Mouse (Mus musculus) heart, embryonic 13.5 days (tissue): ENCODE results near the gene Gm21188. TPM values are rescaled to one million over a fixed set of nuclear protein-coding genes. Genes with fewer than 3 reads are reported as not detected.
"Not testable (repeated sequence)": the region's sequence is repeated elsewhere in the genome, so short reads cannot be mapped to it uniquely, and the experiment has no call there.

Source experiments
- ATAC-seq: fragments of 200-750 bp; cut with Nextera tagmentation; 2 replicates; pipeline ENCODE4 v1.8.0; 2017; ENCODE audit warnings: moderate TSS enrichment; ENCODE audit not compliant: insufficient number of reproducible peaks, low FRiP score, low TSS enrichment; ENCODE audit errors: extremely low read depth
- H3K27ac ChIP-seq: fragments of 300-500 bp; sonication (generic); replicated peaks from 2 replicates; pipeline ENCODE4 v1.5.1; 2015; ENCODE audit warnings: moderate library complexity, mild to moderate bottlenecking, inconsistent platforms
- H3K27me3 ChIP-seq: fragments of 300-500 bp; sonication (generic); replicated peaks from 2 replicates; pipeline ENCODE4 v1.6.1; 2015; ENCODE audit warnings: mild to moderate bottlenecking, inconsistent platforms
- H3K36me3 ChIP-seq: fragments of 300-500 bp; sonication (generic); 2 replicates; pipeline ENCODE4 v1.6.1; 2015; ENCODE audit warnings: mild to moderate bottlenecking, inconsistent platforms
- H3K4me1 ChIP-seq: fragments of 300-500 bp; sonication (generic); 2 replicates; pipeline ENCODE4 v1.6.1; 2015; ENCODE audit warnings: inconsistent platforms
- H3K4me2 ChIP-seq: fragments of 300-500 bp; sonication (generic); 2 replicates; pipeline ENCODE4 v1.6.1; 2015; ENCODE audit warnings: inconsistent platforms, mild to moderate bottlenecking, moderate library complexity
- H3K4me3 ChIP-seq: fragments of 300-500 bp; sonication (generic); 2 replicates; pipeline ENCODE4 v1.5.1; 2015; ENCODE audit warnings: moderate library complexity, mild to moderate bottlenecking, inconsistent platforms
- H3K9ac ChIP-seq: fragments of 300-500 bp; sonication (generic); 2 replicates; pipeline ENCODE4 v1.6.1; 2015; ENCODE audit warnings: inconsistent platforms, mild to moderate bottlenecking, moderate library complexity
- H3K9me3 ChIP-seq: fragments of 300-500 bp; sonication (generic); 2 replicates; pipeline ENCODE4 v1.6.1; 2016; ENCODE audit warnings: inconsistent platforms
- WGBS: fragments of 180-500 bp; shearing (Covaris S2); methylation state at CpG from one replicate; pipeline ENCODE4 v1.1.7; 2015; ENCODE audit warnings: mixed read lengths; 5-methylcytosine and 5-hydroxymethylcytosine counted together
- polyA plus RNA-seq: library from polyadenylated mRNA; unstranded; fragments of >200 nt; fragmentation: Nextera tagmentation; extraction: Ambion mirVana; gene quantifications from 2 replicates; pipeline ENCODE4 v1.2.1, GENCODE M21; 2015

The Gm21188 gene
- polyA plus RNA-seq, 1 experiment from 2014 or later = not detected

GRCm38 (mm10) chr13:120025576-120025975, 26.4 kb downstream of the Gm21188 start:
- H3K27ac ChIP-seq, H3K4me1 ChIP-seq, ATAC-seq, H3K36me3 ChIP-seq, H3K9me3 ChIP-seq, H3K4me3 ChIP-seq, H3K4me2 ChIP-seq, H3K9ac ChIP-seq: not testable (repeated sequence)
- peaks cover 26% of the 10 kb centered on the region for H3K27me3 ChIP-seq
- 10% methylated on average over 4 of the region's 4 CpGs for WGBS

GRCm38 (mm10) chr13:120025004-120025403, 27.0 kb downstream of the Gm21188 start:
- not testable (repeated sequence) for H3K4me1 ChIP-seq, H3K4me2 ChIP-seq, H3K9me3 ChIP-seq, H3K36me3 ChIP-seq, H3K9ac ChIP-seq, ATAC-seq, H3K27ac ChIP-seq, H3K4me3 ChIP-seq
- 3% methylated on average over 21 of the region's 21 CpGs for WGBS
- peaks cover 26% of the 10 kb centered on the region for H3K27me3 ChIP-seq

- not testable (repeated sequence) for ATAC-seq, H3K4me3 ChIP-seq, H3K9ac ChIP-seq, H3K9me3 ChIP-seq, H3K27ac ChIP-seq, H3K4me2 ChIP-seq, H3K36me3 ChIP-seq, H3K4me1 ChIP-seq
- 13% methylated on average over 9 of the region's 9 CpGs for WGBS
- peaks cover 26% of the 10 kb centered on the region for H3K27me3 ChIP-seq
Observed at GRCm38 (mm10) chr13:120024581-120024980, 27.4 kb downstream of the Gm21188 start.

- peaks cover 24% of the 10 kb centered on the region for H3K27me3 ChIP-seq
- not testable (repeated sequence) for ATAC-seq, H3K4me3 ChIP-seq, H3K4me1 ChIP-seq, H3K9me3 ChIP-seq, H3K4me2 ChIP-seq, H3K36me3 ChIP-seq, H3K9ac ChIP-seq, H3K27ac ChIP-seq
- no CpG with 5 or more reads among the region's 1 CpGs for WGBS
Observed at GRCm38 (mm10) chr13:120021477-120021876, 30.5 kb downstream of the Gm21188 start.

GRCm38 (mm10) chr13:120015348-120016007, 36.5 kb downstream of the Gm21188 start:
- not testable (repeated sequence) for ATAC-seq, H3K9me3 ChIP-seq, H3K9ac ChIP-seq, H3K4me1 ChIP-seq, H3K36me3 ChIP-seq, H3K4me2 ChIP-seq, H3K27ac ChIP-seq, H3K4me3 ChIP-seq, H3K27me3 ChIP-seq
- 4% methylated on average over 8 of the region's 32 CpGs for WGBS

GRCm38 (mm10) chr13:120013962-120014361, 38.0 kb downstream of the Gm21188 start:
- H3K27me3 ChIP-seq, H3K27ac ChIP-seq, H3K4me3 ChIP-seq, H3K9ac ChIP-seq, H3K4me1 ChIP-seq, ATAC-seq, H3K36me3 ChIP-seq, H3K4me2 ChIP-seq, H3K9me3 ChIP-seq: not testable (repeated sequence)
- no CpG with 5 or more reads among the region's 2 CpGs for WGBS

- H3K27ac ChIP-seq, H3K9ac ChIP-seq, H3K4me3 ChIP-seq, H3K36me3 ChIP-seq, H3K9me3 ChIP-seq, H3K4me2 ChIP-seq, H3K4me1 ChIP-seq, H3K27me3 ChIP-seq, ATAC-seq: not testable (repeated sequence)
- WGBS = no CpG with 5 or more reads among the region's 5 CpGs
Observed at GRCm38 (mm10) chr13:120013544-120013943, 38.5 kb downstream of the Gm21188 start.

- H3K27me3 ChIP-seq, H3K36me3 ChIP-seq, H3K9me3 ChIP-seq, ATAC-seq, H3K27ac ChIP-seq, H3K4me3 ChIP-seq, H3K4me2 ChIP-seq, H3K4me1 ChIP-seq, H3K9ac ChIP-seq: not testable (repeated sequence)
Observed at GRCm38 (mm10) chr13:120010068-120010467, 41.9 kb downstream of the Gm21188 start.

- H3K36me3 ChIP-seq, ATAC-seq, H3K9ac ChIP-seq, H3K4me1 ChIP-seq, H3K4me3 ChIP-seq, H3K27ac ChIP-seq, H3K27me3 ChIP-seq, H3K9me3 ChIP-seq, H3K4me2 ChIP-seq: not testable (repeated sequence)
- no CpG with 5 or more reads among the region's 4 CpGs for WGBS
Observed at GRCm38 (mm10) chr13:119999215-119999614, 52.8 kb downstream of the Gm21188 start.

GRCm38 (mm10) chr13:119998442-119999086, 53.4 kb downstream of the Gm21188 start:
- ATAC-seq, H3K27ac ChIP-seq, H3K36me3 ChIP-seq, H3K4me1 ChIP-seq, H3K4me3 ChIP-seq, H3K27me3 ChIP-seq, H3K4me2 ChIP-seq, H3K9me3 ChIP-seq, H3K9ac ChIP-seq: not testable (repeated sequence)
- WGBS = no CpG with 5 or more reads among the region's 22 CpGs

- not testable (repeated sequence) for H3K4me1 ChIP-seq, H3K4me2 ChIP-seq, H3K27me3 ChIP-seq, H3K27ac ChIP-seq, ATAC-seq, H3K4me3 ChIP-seq, H3K36me3 ChIP-seq, H3K9me3 ChIP-seq, H3K9ac ChIP-seq
- no CpG with 5 or more reads among the region's 10 CpGs for WGBS
Observed at GRCm38 (mm10) chr13:119991917-119992496, 60.0 kb downstream of the Gm21188 start.

GRCm38 (mm10) chr13:119991264-119991663, 60.7 kb downstream of the Gm21188 start:
- H3K4me2 ChIP-seq, H3K36me3 ChIP-seq, H3K4me3 ChIP-seq, H3K27ac ChIP-seq, ATAC-seq, H3K9me3 ChIP-seq, H3K4me1 ChIP-seq, H3K9ac ChIP-seq, H3K27me3 ChIP-seq: not testable (repeated sequence)
- no CpG with 5 or more reads among the region's 13 CpGs for WGBS
